Mouse (Mus musculus): Measurements from ENCODE around the gene Slc22a12.
A peak's percentile ranks its signal among the peaks of the same experiment; 100 is the strongest.

Slc22a12 gene

GRCm38 (mm10) chr19:6540191-6540590 is 2.6 kb downstream of the Slc22a12 start:
- no peak for DNase-seq

- no peak for DNase-seq
Observed at GRCm38 (mm10) chr19:6539592-6539991, 3.2 kb downstream of the Slc22a12 start.

GRCm38 (mm10) chr19:6538546-6538945 is 4.3 kb downstream of the Slc22a12 start:
- no peak for DNase-seq

GRCm38 (mm10) chr19:6537526-6537925 is 5.3 kb downstream of the Slc22a12 start:
- peak in 1 of 2 experiments; percentile 68 for DNase-seq

GRCm38 (mm10) chr19:6536696-6537095 is 6.1 kb downstream of the Slc22a12 start:
- DNase-seq = no peak

- no peak for DNase-seq
Observed at GRCm38 (mm10) chr19:6536201-6536600, 6.6 kb downstream of the Slc22a12 start.

GRCm38 (mm10) chr19:6534118-6534415 is 8.8 kb downstream of the Slc22a12 start:
- DNase-seq = no peak

- peak; percentile 60 to 79 for DNase-seq
Observed at GRCm38 (mm10) chr19:6533290-6534117, 9.3 kb downstream of the Slc22a12 start.

- DNase-seq = peak in 1 of 2 experiments; percentile 71
Observed at GRCm38 (mm10) chr19:6532656-6533055, 10.2 kb downstream of the Slc22a12 start.

- DNase-seq = peak in 1 of 2 experiments; percentile 76
Observed at GRCm38 (mm10) chr19:6531832-6532471, 10.9 kb downstream of the Slc22a12 start.

GRCm38 (mm10) chr19:6531011-6531631 is 11.7 kb downstream of the Slc22a12 start:
- DNase-seq = peak in 1 of 2 experiments; percentile 57

GRCm38 (mm10) chr19:6530359-6530758 is 12.5 kb downstream of the Slc22a12 start:
- DNase-seq = no peak

GRCm38 (mm10) chr19:6529265-6529985 is 13.4 kb downstream of the Slc22a12 start:
- peak; percentile 54 to 75 for DNase-seq

- DNase-seq = no peak
Observed at GRCm38 (mm10) chr19:6527839-6528531, 14.8 kb downstream of the Slc22a12 start.

GRCm38 (mm10) chr19:6527439-6527838 is 15.4 kb downstream of the Slc22a12 start:
- no peak for DNase-seq

GRCm38 (mm10) chr19:6526010-6526409 is 16.8 kb downstream of the Slc22a12 start:
- DNase-seq = no peak

GRCm38 (mm10) chr19:6525023-6525422 is 17.8 kb downstream of the Slc22a12 start:
- no peak for DNase-seq

GRCm38 (mm10) chr19:6522289-6522688 is 20.5 kb downstream of the Slc22a12 start:
- DNase-seq = no peak

- no peak for DNase-seq
Observed at GRCm38 (mm10) chr19:6521630-6522029, 21.2 kb downstream of the Slc22a12 start.

GRCm38 (mm10) chr19:6519483-6519882 is 23.3 kb downstream of the Slc22a12 start:
- DNase-seq = no peak

- no peak for DNase-seq
Observed at GRCm38 (mm10) chr19:6518601-6519000, 24.2 kb downstream of the Slc22a12 start.

- no peak for DNase-seq
Observed at GRCm38 (mm10) chr19:6516153-6516552, 26.7 kb downstream of the Slc22a12 start.

- DNase-seq = no peak
Observed at GRCm38 (mm10) chr19:6515448-6515847, 27.4 kb downstream of the Slc22a12 start.

Data from kidney, postnatal 25 days (tissue).